Mouse (Mus musculus) embryonic facial prominence, embryonic 14.5 days (tissue): ENCODE measurements at regions not wholly inside any gene's neighbourhood (a gene's known extent, or its start where the extent isn't known, plus 50 kb on each side); places are given as distances from the start of the nearest gene placed in this dataset.
"Not testable (repeated sequence)": the region's sequence is repeated elsewhere in the genome, so short reads cannot be mapped to it uniquely, and the experiment has no call there.

Experiments used
- ATAC-seq: fragments of 200-750 bp; cut with Nextera tagmentation; 2 replicates; pipeline ENCODE4 v1.8.0; 2017; ENCODE audit warnings: low read depth, moderate number of reproducible peaks, moderate TSS enrichment
- DNase-seq: peaks from one replicate; pipeline ENCODE4 v3.0.0-alpha.2; 2015; ENCODE audit warnings: low spot score
- H3K27ac ChIP-seq: fragments of 300-500 bp; sonication (generic); replicated peaks from 2 replicates; pipeline ENCODE4 v1.5.1; 2014; ENCODE audit warnings: low read depth, mild to moderate bottlenecking, low read length, moderate library complexity
- H3K27me3 ChIP-seq: fragments of 300-500 bp; sonication (generic); replicated peaks from 2 replicates; pipeline ENCODE4 v1.6.1; 2014; ENCODE audit warnings: low read length; ENCODE audit not compliant: control insufficient read depth, insufficient read depth
- H3K36me3 ChIP-seq: fragments of 300-500 bp; sonication (generic); 2 replicates; pipeline ENCODE4 v1.6.1; 2014; ENCODE audit warnings: low read length, mixed read lengths; ENCODE audit not compliant: control insufficient read depth, insufficient read depth
- H3K4me1 ChIP-seq: fragments of 300-500 bp; sonication (generic); 2 replicates; pipeline ENCODE4 v1.6.1; 2014; ENCODE audit warnings: antibody characterized with exemption, low read length; ENCODE audit not compliant: control insufficient read depth, insufficient read depth
- H3K4me2 ChIP-seq: fragments of 300-500 bp; sonication (generic); 2 replicates; pipeline ENCODE4 v1.6.1; 2014; ENCODE audit warnings: low read depth, mild to moderate bottlenecking, low read length, moderate library complexity, mixed read lengths
- H3K4me3 ChIP-seq: fragments of 300-500 bp; sonication (generic); 2 replicates; pipeline ENCODE4 v1.5.1; 2014; ENCODE audit warnings: low read depth, mild to moderate bottlenecking, low read length
- H3K9ac ChIP-seq: fragments of 300-500 bp; sonication (generic); 2 replicates; pipeline ENCODE4 v1.6.1; 2014; ENCODE audit warnings: low read depth, mild to moderate bottlenecking, low read length, moderate library complexity, mixed read lengths
- H3K9me3 ChIP-seq: fragments of 300-500 bp; sonication (generic); 2 replicates; pipeline ENCODE4 v1.6.1; 2016; ENCODE audit warnings: low read length; ENCODE audit not compliant: control insufficient read depth
- WGBS: fragments of 180-500 bp; shearing (Covaris S2); extraction: QIAGEN DNeasy Blood & Tissue Kit; methylation state at CpG from one replicate; pipeline ENCODE4 v1.1.7; 2014; 5-methylcytosine and 5-hydroxymethylcytosine counted together

- Histone ChIP-seq H3K27me3 (no peaks in the 10 kb centered on the region), H3K9ac (no peak overlapping the region), H3K9me3 (peaks cover under 1% of the 10 kb centered on the region; the same call in 1 of the 2 replicates), H3K4me3 (no peak overlapping the region), H3K27ac (no peak overlapping the region), H3K4me2 (no peak overlapping the region), H3K4me1 (0 out of 2 replicates have a peak, but pooled peaks cover 5% of the 10 kb centered on the region), H3K36me3 (no peaks in the 10 kb centered on the region)
- ATAC-seq (no peak), DNase-seq (no peak)
- WGBS = 93% methylated on average over 8 of the region's 8 CpGs
Measured at GRCm38 (mm10) chr12:54532062-54532461, 124.3 kb downstream of the Sptssa start.

GRCm38 (mm10) chr12:54528046-54528445 lies 128.3 kb downstream of the Sptssa start:
- H3K4me3 ChIP-seq = no peak overlapping the region
- no peaks in the 10 kb centered on the region for H3K36me3 ChIP-seq
- H3K4me1 ChIP-seq = no peaks in the 10 kb centered on the region
- DNase-seq (no peak), ATAC-seq (no peak)
- no peak overlapping the region for H3K27ac ChIP-seq
- no peaks in the 10 kb centered on the region for H3K27me3 ChIP-seq
- H3K4me2 ChIP-seq = no peak overlapping the region
- H3K9me3 ChIP-seq = peaks cover 6% of the 10 kb centered on the region; the same call in 1 of the 2 replicates
- no peak overlapping the region for H3K9ac ChIP-seq

- no peaks in the 10 kb centered on the region for H3K36me3 ChIP-seq
- H3K4me1 ChIP-seq = no peaks in the 10 kb centered on the region
- H3K4me2 ChIP-seq = no peak overlapping the region
- H3K4me3 ChIP-seq = no peak overlapping the region
- H3K9ac ChIP-seq = no peak overlapping the region
- no peaks in the 10 kb centered on the region for H3K27me3 ChIP-seq
- ATAC-seq = no peak
- DNase-seq = no peak
- peaks cover 6% of the 10 kb centered on the region; the same call in 1 of the 2 replicates for H3K9me3 ChIP-seq
- WGBS = 73% methylated on average over 2 of the region's 2 CpGs
- H3K27ac ChIP-seq = no peak overlapping the region
Measured at GRCm38 (mm10) chr12:54527577-54527976, 128.8 kb downstream of the Sptssa start.

GRCm38 (mm10) chr12:54520406-54520805 lies 136.0 kb downstream of the Sptssa start:
- Histone ChIP-seq H3K27me3 (no peaks in the 10 kb centered on the region), H3K4me1 (no peaks in the 10 kb centered on the region), H3K27ac (no peak overlapping the region), H3K36me3 (no peaks in the 10 kb centered on the region), H3K4me2 (no peak overlapping the region), H3K9ac (no peak overlapping the region), H3K4me3 (no peak overlapping the region), H3K9me3 (no peaks in the 10 kb centered on the region)
- 51% methylated on average over 4 of the region's 4 CpGs for WGBS
- ATAC-seq (no peak), DNase-seq (no peak)

GRCm38 (mm10) chr12:54519370-54519769 lies 137.0 kb downstream of the Sptssa start:
- H3K27me3 ChIP-seq = no peaks in the 10 kb centered on the region
- H3K27ac ChIP-seq = no peak overlapping the region
- ATAC-seq = no peak
- no peak for DNase-seq
- H3K36me3 ChIP-seq = no peaks in the 10 kb centered on the region
- H3K9ac ChIP-seq = no peak overlapping the region
- no peak overlapping the region for H3K4me3 ChIP-seq
- no peaks in the 10 kb centered on the region for H3K4me1 ChIP-seq
- H3K4me2 ChIP-seq = no peak overlapping the region
- H3K9me3 ChIP-seq = no peaks in the 10 kb centered on the region
- 65% methylated on average over 3 of the region's 3 CpGs for WGBS

GRCm38 (mm10) chr12:54517265-54517664 lies 139.1 kb downstream of the Sptssa start:
- Histone ChIP-seq H3K27ac (no peak overlapping the region), H3K36me3 (no peaks in the 10 kb centered on the region), H3K4me2 (no peak overlapping the region), H3K4me1 (no peaks in the 10 kb centered on the region), H3K4me3 (no peak overlapping the region), H3K9me3 (no peaks in the 10 kb centered on the region), H3K9ac (no peak overlapping the region), H3K27me3 (no peaks in the 10 kb centered on the region)
- WGBS = 45% methylated on average over 3 of the region's 3 CpGs
- no peak for DNase-seq
- ATAC-seq = no peak

- Histone ChIP-seq H3K36me3 (no peaks in the 10 kb centered on the region), H3K9me3 (no peaks in the 10 kb centered on the region), H3K27me3 (no peaks in the 10 kb centered on the region), H3K4me3 (no peak overlapping the region), H3K4me1 (no peaks in the 10 kb centered on the region), H3K27ac (no peak overlapping the region), H3K9ac (no peak overlapping the region), H3K4me2 (no peak overlapping the region)
- DNase-seq (no peak), ATAC-seq (no peak)
- WGBS = 60% methylated on average over 3 of the region's 3 CpGs
Measured at GRCm38 (mm10) chr12:54516463-54516862, 139.9 kb downstream of the Sptssa start.

GRCm38 (mm10) chr12:54516039-54516438 lies 140.3 kb downstream of the Sptssa start:
- H3K4me2 ChIP-seq, H3K9ac ChIP-seq, H3K36me3 ChIP-seq, ATAC-seq, H3K27ac ChIP-seq, H3K9me3 ChIP-seq, DNase-seq, H3K4me3 ChIP-seq, H3K4me1 ChIP-seq, H3K27me3 ChIP-seq: not testable (repeated sequence)
- WGBS = 45% methylated on average over 4 of the region's 4 CpGs

GRCm38 (mm10) chr12:54509903-54510302 lies 146.5 kb downstream of the Sptssa start:
- no peak overlapping the region for H3K9ac ChIP-seq
- no peaks in the 10 kb centered on the region for H3K36me3 ChIP-seq
- ATAC-seq (no peak), DNase-seq (no peak)
- H3K4me2 ChIP-seq = no peak overlapping the region
- WGBS = 64% methylated on average over 6 of the region's 6 CpGs
- H3K9me3 ChIP-seq = no peaks in the 10 kb centered on the region
- H3K27ac ChIP-seq = no peak overlapping the region
- H3K4me1 ChIP-seq = no peaks in the 10 kb centered on the region
- no peak overlapping the region for H3K4me3 ChIP-seq
- H3K27me3 ChIP-seq = no peaks in the 10 kb centered on the region
